Mouse (Mus musculus): ENCODE results near the gene 4933428G20Rik.
A peak's percentile ranks its signal among the peaks of the same experiment; 100 is the strongest.

4933428G20Rik gene

GRCm38 (mm10) chr11:97499865-97500719 lies at the start of gene 4933428G20Rik:
TSS of gene 4933428G20Rik (minus strand) at chr11:97500340.
- no peak for DNase-seq

- no peak for DNase-seq
Measured at GRCm38 (mm10) chr11:97548757-97549156, 48.6 kb upstream of the 4933428G20Rik start.

- no peak for DNase-seq
Measured at GRCm38 (mm10) chr11:97547957-97548706, 48.0 kb upstream of the 4933428G20Rik start.

GRCm38 (mm10) chr11:97546804-97547411 lies 46.8 kb upstream of the 4933428G20Rik start:
- peak; percentile 63 for DNase-seq

GRCm38 (mm10) chr11:97545808-97546560 lies 45.8 kb upstream of the 4933428G20Rik start:
- no peak for DNase-seq

GRCm38 (mm10) chr11:97543883-97544282 lies 43.7 kb upstream of the 4933428G20Rik start:
- DNase-seq = no peak

- no peak for DNase-seq
Measured at GRCm38 (mm10) chr11:97543181-97543733, 43.1 kb upstream of the 4933428G20Rik start.

- DNase-seq = no peak
Measured at GRCm38 (mm10) chr11:97542171-97543150, 42.3 kb upstream of the 4933428G20Rik start.

GRCm38 (mm10) chr11:97540604-97541003 lies 40.5 kb upstream of the 4933428G20Rik start:
- DNase-seq = no peak

- no peak for DNase-seq
Measured at GRCm38 (mm10) chr11:97540136-97540535, 40.0 kb upstream of the 4933428G20Rik start.

GRCm38 (mm10) chr11:97539622-97540021 lies 39.5 kb upstream of the 4933428G20Rik start:
- DNase-seq = no peak

GRCm38 (mm10) chr11:97537580-97538089 lies 37.5 kb upstream of the 4933428G20Rik start:
- DNase-seq = no peak

- peak; percentile 42 for DNase-seq
Measured at GRCm38 (mm10) chr11:97536835-97537579, 36.9 kb upstream of the 4933428G20Rik start.

GRCm38 (mm10) chr11:97536083-97536747 lies 36.1 kb upstream of the 4933428G20Rik start:
- no peak for DNase-seq

GRCm38 (mm10) chr11:97535660-97536059 lies 35.5 kb upstream of the 4933428G20Rik start:
- no peak for DNase-seq

- no peak for DNase-seq
Measured at GRCm38 (mm10) chr11:97535308-97535630, 35.1 kb upstream of the 4933428G20Rik start.

GRCm38 (mm10) chr11:97534442-97535307 lies 34.5 kb upstream of the 4933428G20Rik start:
- peak; percentile 63 for DNase-seq

- DNase-seq = no peak
Measured at GRCm38 (mm10) chr11:97533653-97534052, 33.5 kb upstream of the 4933428G20Rik start.
